Mouse (Mus musculus): ENCODE measurements around the gene Hist1h3h.

DNA sequence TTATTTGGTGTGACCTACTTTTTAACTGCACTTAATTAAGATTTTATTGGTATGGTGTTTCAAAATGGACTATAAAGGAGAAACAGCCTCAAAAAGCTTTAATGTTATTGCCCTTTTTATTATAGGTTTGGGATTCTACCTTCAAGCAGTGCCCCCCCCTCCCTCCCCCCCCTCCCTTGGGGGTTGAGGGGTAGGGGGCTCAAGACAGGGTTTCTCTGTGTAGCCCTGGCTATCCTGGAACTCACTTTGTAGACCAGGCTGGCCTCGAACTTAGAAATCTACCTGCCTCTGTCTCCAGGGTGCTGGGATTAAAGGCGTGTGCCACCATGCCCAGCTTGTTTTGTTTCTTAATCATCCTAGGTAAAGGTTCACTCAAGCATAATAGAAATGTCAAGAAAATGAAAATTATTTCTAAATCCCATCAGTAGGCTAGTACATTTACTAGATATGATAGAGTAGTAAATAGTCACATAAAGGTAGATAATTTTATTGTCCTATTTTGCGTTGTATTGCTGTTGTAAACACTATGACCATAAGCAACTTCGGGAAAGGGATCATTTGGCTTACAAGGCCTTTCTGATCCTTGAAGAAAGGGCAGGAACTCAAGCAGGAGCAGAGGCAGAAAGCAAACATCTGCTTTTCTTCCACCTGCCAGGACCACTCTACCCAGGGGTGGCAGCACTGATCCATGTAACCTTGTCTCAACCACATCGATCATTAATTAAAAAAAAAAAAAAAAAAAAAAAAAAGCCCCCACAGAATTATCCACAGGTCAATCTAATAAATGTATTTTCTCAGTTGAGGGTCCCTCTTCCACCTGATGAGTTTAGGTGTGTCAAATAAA is 5.8 kb downstream of the Hist1h3h start:
- TF ChIP-seq POLR2A (IDR thresholded peaks at IDR 0.05; ENCODE audit: low read depth, low read length) (no peak), CTCF (IDR thresholded peaks at IDR 0.05; ENCODE audit: extremely low read depth, insufficient read length, insufficient replicate concordance, low read depth, low read length) (no peak)
